Mouse (Mus musculus) gastrocnemius, postnatal 14 days (tissue): Measurements from ENCODE around the gene Tex44. TPM values are rescaled to one million over a fixed set of nuclear protein-coding genes. Genes with fewer than 3 reads are reported as not detected.

ENCODE experiments used
- DNase-seq: peaks from one replicate; pipeline ENCODE4 v3.0.0; 2021; ENCODE audit warnings: mixed read lengths
- intact Hi-C: fragments of 180-260 bp; cut with DNase I; formaldehyde crosslinking; loops from one replicate; pipeline ENCODE4 v1.15.1; 2025; ENCODE audit warnings: low total_unique reads
- total RNA-seq, 2 experiments: library from RNA; stranded (reverse); gene quantifications; 2 replicates each; pipeline ENCODE4 v1.2.3; 2021

The Tex44 gene
- total RNA-seq, 2 experiments from 2014 or later: not detected

GRCm38 (mm10) chr1:86472197-86472952 lies 46.2 kb downstream of the Tex44 start:
- intact Hi-C loops: no loop called here
- peak; percentile 83 for DNase-seq

- DNase-seq: no peak
- intact Hi-C loops: no loop called here
Measured at GRCm38 (mm10) chr1:86473109-86473760, 47.1 kb downstream of the Tex44 start.

Other genes with a start within 250 kb of the Tex44 start
- gene B3gnt7, start 123.5 kb upstream of the Tex44 start, total RNA-seq: under 1 TPM in 1 of 2 experiments, not detected in 1; 0.12 TPM
- gene Ncl, start 66.9 kb upstream of the Tex44 start, total RNA-seq: 100 to 1,000 TPM; 107 to 120 TPM
- gene Nmur1, start 101 bp upstream of the Tex44 start, total RNA-seq: not detected
- gene Ptma, start 100.4 kb downstream of the Tex44 start, total RNA-seq: 100 to 1,000 TPM; 184 to 248 TPM
- 10 to 100 TPM; 25.0 to 30.2 TPM for gene Pde6d, start 156.3 kb downstream of the Tex44 start, total RNA-seq
- gene Cops7b, start 156.6 kb downstream of the Tex44 start, total RNA-seq: 1 to 10 TPM; 8.2 to 9.6 TPM
- gene Nppc, start 244.2 kb downstream of the Tex44 start, total RNA-seq: 1 to 10 TPM in 1 of 2 experiments, under 1 TPM in 1; 0.51 to 2.3 TPM